8 mouse cellular contexts compared by ENCODE assay signal in the genomic region with DNA sequence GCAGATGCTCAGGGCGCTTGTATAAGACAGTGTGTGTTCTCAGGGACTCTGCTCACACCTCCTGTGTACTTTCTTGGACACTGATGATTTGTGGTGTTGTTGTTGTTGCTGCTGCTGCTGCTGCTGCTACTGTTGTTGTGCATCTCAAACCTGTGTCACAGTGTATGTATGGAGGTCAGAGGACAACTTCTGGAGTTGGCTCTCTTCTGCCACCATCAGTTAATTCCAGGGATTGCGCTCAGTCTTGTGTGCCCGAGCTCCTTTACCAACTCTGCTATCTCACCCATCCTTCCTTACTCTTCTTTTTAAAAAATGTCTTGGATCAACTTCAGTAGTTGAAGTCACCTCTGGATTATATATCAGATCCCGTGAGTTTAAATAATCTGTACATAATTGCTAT. TPM values are rescaled to one million over a fixed set of nuclear protein-coding genes. Genes with fewer than 3 reads are reported as not detected.
DNase-seq lines count a peak whose midpoint lies in the region; ATAC-seq and TF ChIP-seq lines count a peak whose summit lies in the region.
"Had no signal": no experiment of that assay in that cellular context is flagged by ENCODE, and none has a peak within 500 bp of the region (broad histone marks: within the 10 kb centered on the region; RNA-seq: fewer than 3 reads in every experiment).

No protein-coding gene starts in this region.

- H3K4me3 ChIP-seq in G1E (ENCODE audit: low read depth, low read length), result no peak overlapping the region
- H3K4me3 ChIP-seq: neural tube, embryonic 13.5 days had no signal

- intact Hi-C loops in left cerebral cortex, postnatal 14 days (cut with DNase I), result loop anchor here (2.0 kb wide), 1 partner anchor 118 kb away; no protein-coding TSS in a partner anchor
- intact Hi-C loops in left cerebral cortex, postnatal 36 days (cut with DNase I), result loop anchor here (5.0 kb wide), 1 partner anchor 117 kb away; no protein-coding TSS in a partner anchor

- H3K4me1 ChIP-seq in G1E (ENCODE audit: insufficient read depth, low read depth, low read length), result peaks cover 30% of the 10 kb centered on the region

- TF ChIP-seq CTCF in G1E (IDR thresholded peaks at IDR 0.05; ENCODE audit: low read depth, low read length), result no peak

- no peaks in the 10 kb centered on the region for H3K9me3 ChIP-seq in G1E (replicated peaks)
- H3K9me3 ChIP-seq: neural tube, embryonic 13.5 days had no signal

- peaks cover 82% of the 10 kb centered on the region for H3K36me3 ChIP-seq in G1E (replicated peaks)

- ATAC-seq in G1E (ENCODE audit: extremely low read depth, insufficient number of reproducible peaks, low FRiP score, poor library complexity, severe bottlenecking), result peak; percentile 54; the same call in 1 of the 2 replicates
- ATAC-seq in erythroblast, adult 5-6 weeks (replicated peaks; ENCODE audit: low FRiP score, poor library complexity, severe bottlenecking), result peak; percentile 74

- peak; percentile 39 to 54 for DNase-seq in left cerebral cortex, postnatal 14 days (ENCODE audit: low spot score in 2 of 2)
- no peak for DNase-seq in left cerebral cortex, postnatal 36 days (ENCODE audit: low spot score in 2 of 2)
- DNase-seq in G1E (ENCODE audit: low spot score), result no peak
- peak; percentile 69 for DNase-seq in brain, adult 2 months (ENCODE audit: low read depth, low spot score)
- DNase-seq in kidney, postnatal 4 days, result peak; percentile 75 to 76
- DNase-seq in retina, embryonic 14.5 days (ENCODE audit: low spot score), result peak; percentile 77

- H3K27me3 ChIP-seq in G1E (ENCODE audit: insufficient read depth, low read length), result no peaks in the 10 kb centered on the region
- H3K27me3 ChIP-seq: neural tube, embryonic 13.5 days had no signal

RNA-seq across cellular contexts. Expression of gene Sccpdh, which starts 43.7 kb away (rescaled TPM):
- 10 to 100 TPM; 58.6 to 61.2 TPM for total RNA-seq in left cerebral cortex, postnatal 14 days (2021)
- total RNA-seq in left cerebral cortex, postnatal 36 days (2021), result 10 to 100 TPM; 54.5 to 63.2 TPM
- total RNA-seq in G1E (2014; fragmentation: Nextera tagmentation) (72.8 and 72.9 TPM in 2 replicates), G1E (2017) (110 and 127 TPM in 2 replicates)
- 11.9 and 12.3 TPM in 2 replicates for polyA plus RNA-seq in G1E (2012)
- total RNA-seq in erythroblast, adult 5-6 weeks (2015; ENCODE audit: low replicate concordance), result 9.4 TPM in 1 of 2 replicates, not detected in the other
- total RNA-seq in erythroblast, adult 5-6 weeks (2017; ENCODE audit: low replicate concordance), result 1.4 and 7.4 TPM in 2 replicates

Comparison
In these comparisons a context has a peak if more than half of its experiments do, and no peak if none do; other contexts are left out.
1. DNase-seq: peak in left cerebral cortex, postnatal 14 days (2 of 2), brain, adult 2 months (single experiment), kidney, postnatal 4 days (2 of 2) and retina, embryonic 14.5 days (single experiment); none in left cerebral cortex, postnatal 36 days (0 of 2) and G1E (single experiment).
2. RNA of gene Sccpdh, which starts 43.7 kb away (total RNA-seq): 72.8 to 127 TPM in G1E, 54.5 to 63.2 TPM in left cerebral cortex, postnatal 36 days and 58.6 to 61.2 TPM in left cerebral cortex, postnatal 14 days; 1.4 to 9.4 TPM in erythroblast, adult 5-6 weeks; every median in the first group is over 4 times any median in the second.